Mouse (Mus musculus): ENCODE data around the gene Slc35d2.
"Not testable (repeated sequence)": the region's sequence is repeated elsewhere in the genome, so short reads cannot be mapped to it uniquely, and the experiment has no call there.

Slc35d2 gene

GRCm38 (mm10) chr13:64053959-64054358 lies 75.2 kb downstream of the Slc35d2 start:
- DNase-seq (ENCODE audit: low read depth, low spot score) = no peak

DNA sequence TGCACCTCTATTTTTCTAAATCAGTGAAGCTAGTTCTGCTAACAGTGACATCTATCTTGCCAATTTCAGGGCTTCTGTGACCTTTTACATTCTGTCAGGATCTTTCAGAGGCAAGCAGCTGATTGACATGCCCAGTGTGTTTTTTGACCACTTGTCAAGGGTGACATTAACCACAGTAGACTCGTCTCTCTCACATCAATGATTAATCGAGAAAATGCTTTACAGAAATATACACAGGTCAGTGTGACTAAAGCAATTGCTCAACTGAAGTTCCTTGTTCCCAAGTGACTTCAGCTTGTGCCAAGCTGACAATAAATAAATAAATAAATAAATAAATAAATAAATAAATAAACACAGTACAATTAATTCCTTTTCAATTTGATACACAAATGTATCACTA lies 76.9 kb downstream of the Slc35d2 start:
- not testable (repeated sequence) for DNase-seq (ENCODE audit: low read depth, low spot score)

DNA sequence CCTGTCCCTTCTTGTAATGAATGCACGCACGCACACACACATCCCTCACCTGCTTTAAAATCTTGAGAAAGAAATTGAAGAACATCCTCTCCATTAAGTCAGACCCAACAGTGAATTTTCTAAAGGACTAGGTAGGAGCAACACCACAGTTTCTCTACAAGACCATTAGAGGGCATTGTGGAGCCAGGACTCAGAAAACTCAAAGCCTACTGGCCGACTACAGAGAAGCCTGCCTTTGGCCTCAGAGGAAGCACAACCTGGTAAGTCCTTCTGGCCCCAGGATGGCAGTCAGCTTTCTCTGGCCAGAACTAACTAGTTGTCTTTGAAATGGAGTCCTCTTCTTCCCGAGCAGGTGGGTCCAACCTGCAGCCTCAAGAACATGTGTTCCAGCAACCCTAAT lies 78.3 kb downstream of the Slc35d2 start:
- no peak for DNase-seq (ENCODE audit: low read depth, low spot score)

DNA sequence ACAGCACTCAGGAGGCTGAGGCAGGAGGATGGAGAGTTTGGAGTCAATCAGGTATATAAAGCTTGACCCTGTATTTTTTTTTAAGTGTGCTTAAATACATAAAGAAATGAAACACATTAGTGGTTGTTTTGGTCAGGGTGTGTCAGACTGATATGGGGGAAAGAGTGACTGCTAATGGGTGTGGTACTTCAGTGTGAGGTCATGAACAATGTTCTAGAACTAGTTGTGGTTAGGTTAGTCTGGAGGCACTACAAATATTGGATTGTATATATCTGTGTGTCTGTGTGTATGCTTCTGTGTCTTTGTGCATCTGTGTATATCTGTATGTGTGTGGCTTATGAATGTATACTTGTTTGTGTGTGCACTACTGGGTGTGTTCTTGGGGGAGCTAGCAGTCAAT lies 79.6 kb downstream of the Slc35d2 start:
- DNase-seq (ENCODE audit: low read depth, low spot score) = no peak

GRCm38 (mm10) chr13:64048467-64048866 lies 80.7 kb downstream of the Slc35d2 start:
- no peak for DNase-seq (ENCODE audit: low read depth, low spot score)
